Mouse (Mus musculus): ENCODE measurements around the gene Znrf4.

DNA sequence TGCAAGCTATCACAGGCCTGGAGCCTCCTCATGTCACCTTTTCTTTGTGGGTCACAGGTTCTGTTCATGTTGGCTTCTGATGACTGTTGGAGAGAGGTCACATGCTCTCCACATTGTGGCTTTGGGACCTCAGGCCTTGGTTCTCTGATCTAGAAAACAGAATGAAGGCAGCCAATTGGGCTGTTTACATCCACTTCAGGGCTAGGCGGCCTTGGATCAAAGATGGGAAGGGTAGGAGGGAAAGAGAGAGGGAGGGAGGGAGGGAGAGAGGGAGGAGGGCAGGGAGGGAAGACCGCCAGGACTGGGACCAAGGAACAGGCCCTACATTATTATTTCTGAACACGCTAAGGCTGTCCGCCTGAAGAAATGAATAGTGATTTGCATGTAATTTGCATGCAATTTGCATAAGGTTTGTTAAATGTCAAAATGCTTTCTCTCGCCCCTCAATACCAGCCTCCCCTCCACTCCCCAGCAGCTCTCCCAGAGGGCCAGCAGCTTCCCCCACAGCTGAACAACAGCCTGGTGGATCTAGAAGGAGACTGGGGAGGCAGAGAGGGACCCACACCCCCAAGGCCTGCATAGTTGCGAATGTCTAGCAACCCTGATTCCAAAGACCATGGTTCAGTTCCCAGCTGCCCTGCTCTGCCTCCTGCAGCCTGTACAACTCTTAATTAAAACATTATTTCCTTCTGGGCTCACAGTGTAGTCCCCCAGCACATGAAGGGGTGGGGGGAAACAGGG lies 39.8 kb upstream of the Znrf4 start:
- TF ChIP-seq TCF12 (IDR thresholded peaks at IDR 0.05; ENCODE audit: insufficient read depth, poor library complexity, severe bottlenecking), result no peak
- TF ChIP-seq POLR2A (IDR thresholded peaks at IDR 0.05; ENCODE audit: insufficient read length, low read depth), result no peak
- TF ChIP-seq TCF3 (IDR thresholded peaks at IDR 0.05; ENCODE audit: insufficient read length, low read depth), result no peak
- no peak for TF ChIP-seq CEBPB (IDR thresholded peaks at IDR 0.05; ENCODE audit: insufficient read depth, poor library complexity, severe bottlenecking)
- TF ChIP-seq POLR2AphosphoS2 (IDR thresholded peaks at IDR 0.05; ENCODE audit: insufficient read length, low read depth), result no peak
- no peak for TF ChIP-seq MYOG (IDR thresholded peaks at IDR 0.05; ENCODE audit: control insufficient read depth in 1 of 3, insufficient read depth in 1 of 3, insufficient read length in 2 of 3, low read depth in 2 of 3)
- no peak for TF ChIP-seq MYOD1 (IDR thresholded peaks at IDR 0.05; ENCODE audit: control insufficient read depth in 1 of 3, insufficient read length in 2 of 3, low read depth in 2 of 3)
